Mouse (Mus musculus): Measurements from ENCODE around the gene Mdm2.

DNA sequence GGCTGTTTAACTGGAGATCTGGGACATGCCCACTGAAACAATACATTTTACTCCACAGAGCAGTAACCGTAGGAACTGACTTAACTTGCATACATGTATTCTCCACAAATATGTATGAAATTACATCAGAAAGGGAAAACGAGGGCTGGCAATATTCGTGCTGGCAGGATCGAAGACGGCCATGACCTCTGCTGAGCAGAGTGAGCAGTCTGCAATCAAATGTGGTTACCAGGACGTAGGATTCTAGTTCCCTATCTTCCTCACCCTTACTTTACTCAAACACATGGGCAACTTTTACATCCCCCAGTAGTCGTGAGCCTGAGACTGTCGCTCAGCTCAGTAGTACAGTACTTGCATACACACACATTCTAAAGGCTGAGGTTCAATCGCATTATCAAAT is 1.7 kb downstream of the Mdm2 start:
- TF ChIP-seq CTCF (IDR thresholded peaks at IDR 0.05): no peak
- no peak for TF ChIP-seq POLR2A (IDR thresholded peaks at IDR 0.05; ENCODE audit: insufficient read depth, low read depth, low read length)
- no peak for TF ChIP-seq EP300 (IDR thresholded peaks at IDR 0.05; ENCODE audit: insufficient read depth, low read depth, low read length)
